Mouse (Mus musculus) heart, embryonic 14.5 days (tissue): ENCODE results near the gene Ggct. TPM values are rescaled to one million over a fixed set of nuclear protein-coding genes. Genes with fewer than 3 reads are reported as not detected.
"Not testable (repeated sequence)": the region's sequence is repeated elsewhere in the genome, so short reads cannot be mapped to it uniquely, and the experiment has no call there.

Experiments used
- ATAC-seq: fragments of 200-750 bp; cut with Nextera tagmentation; 2 replicates; pipeline ENCODE4 v1.8.0; 2017; ENCODE audit warnings: low read depth, moderate TSS enrichment; ENCODE audit not compliant: insufficient number of reproducible peaks, insufficient read depth, low FRiP score
- H3K27ac ChIP-seq, 2 experiments: fragments of 200-500 bp in 1 of 2; fragments of 300-500 bp in 1 of 2; sonication (generic) in 1 of 2; replicated peaks in 1 of 2; 2 replicates each; pipeline ENCODE4 v1.5.1; 2012 to 2014; ENCODE audit warnings: low read depth in 2 of 2, low read length in 2 of 2, control low read depth in 1 of 2, mild to moderate bottlenecking in 1 of 2, mixed read lengths in 1 of 2; ENCODE audit not compliant: control insufficient read depth in 1 of 2, insufficient read depth in 1 of 2
- H3K27me3 ChIP-seq: fragments of 300-500 bp; sonication (generic); 2 replicates; pipeline ENCODE4 v1.6.1; 2014; ENCODE audit warnings: mild to moderate bottlenecking, low read length, control low read depth; ENCODE audit not compliant: control insufficient read depth, insufficient read depth
- H3K36me3 ChIP-seq: fragments of 300-500 bp; sonication (generic); 2 replicates; pipeline ENCODE4 v1.6.1; 2014; ENCODE audit warnings: mild to moderate bottlenecking, control low read depth, low read length, mixed read lengths; ENCODE audit not compliant: control insufficient read depth, insufficient read depth
- H3K4me1 ChIP-seq, 2 experiments: fragments of 200-500 bp in 1 of 2; fragments of 300-500 bp in 1 of 2; sonication (generic) in 1 of 2; 2 replicates each; pipeline ENCODE4 v1.6.1; 2012 to 2014; ENCODE audit warnings: low read length in 2 of 2, control low read depth in 1 of 2, mixed read lengths in 1 of 2; ENCODE audit not compliant: control insufficient read depth in 2 of 2, insufficient read depth in 2 of 2
- H3K4me2 ChIP-seq: fragments of 300-500 bp; sonication (generic); 2 replicates; pipeline ENCODE4 v1.6.1; 2014; ENCODE audit warnings: mild to moderate bottlenecking, low read length
- H3K4me3 ChIP-seq, 2 experiments: fragments of 200-500 bp in 1 of 2; fragments of 300-500 bp in 1 of 2; sonication (generic) in 1 of 2; 2 replicates each; pipeline ENCODE4 v1.5.1; 2012 to 2014; ENCODE audit warnings: low read length in 2 of 2, mild to moderate bottlenecking in 2 of 2, control low read depth in 1 of 2, low read depth in 1 of 2, moderate library complexity in 1 of 2; ENCODE audit not compliant: control insufficient read depth in 1 of 2, insufficient read depth in 1 of 2
- H3K9ac ChIP-seq: fragments of 300-500 bp; sonication (generic); 2 replicates; pipeline ENCODE4 v1.6.1; 2014; ENCODE audit warnings: mild to moderate bottlenecking, low read length
- H3K9me3 ChIP-seq: fragments of 300-500 bp; sonication (generic); 2 replicates; pipeline ENCODE4 v1.6.1; 2016; ENCODE audit warnings: low read length, control low read depth; ENCODE audit not compliant: control insufficient read depth
- WGBS: fragments of 180-500 bp; shearing (Covaris S2); extraction: QIAGEN DNeasy Blood & Tissue Kit; methylation state at CpG from one replicate; pipeline ENCODE4 v1.1.7; 2014; 5-methylcytosine and 5-hydroxymethylcytosine counted together
- polyA plus RNA-seq: library from polyadenylated mRNA; unstranded; fragments of >200 nt; fragmentation: Nextera tagmentation; extraction: Ambion mirVana; gene quantifications from 2 replicates; pipeline ENCODE4 v1.2.1, GENCODE M21; 2014

The Ggct gene
- polyA plus RNA-seq, 1 experiment from 2014 or later: 6.8 TPM

- Histone ChIP-seq H3K4me3 (no peak overlapping the region), H3K9ac (no peak overlapping the region), H3K27ac (no peak overlapping the region), H3K4me1 (peaks cover 0 to 3% of the 10 kb centered on the region in 2 experiments; a peak in 2 of 4 replicates), H3K9me3 (0 out of 2 replicates have a peak, but pooled peaks cover 2% of the 10 kb centered on the region), H3K4me2 (no peak overlapping the region), H3K36me3 (no peaks in the 10 kb centered on the region), H3K27me3 (peaks cover 8% of the 10 kb centered on the region; the same call in 1 of the 2 replicates)
- ATAC-seq: no peak
- 54% methylated on average over 1 of the region's 1 CpGs for WGBS
These were observed 28.0 kb downstream of the Ggct start for GRCm38 (mm10) chr6:54964755-54965154.

GRCm38 (mm10) chr6:54963599-54963998 lies 29.2 kb downstream of the Ggct start:
- Histone ChIP-seq H3K4me2 (no peak overlapping the region), H3K36me3 (no peaks in the 10 kb centered on the region), H3K9me3 (0 out of 2 replicates have a peak, but pooled peaks cover 2% of the 10 kb centered on the region), H3K27me3 (peaks cover 8% of the 10 kb centered on the region; the same call in 1 of the 2 replicates), H3K9ac (no peak overlapping the region), H3K4me1 (peaks cover 0 to 3% of the 10 kb centered on the region in 2 experiments; a peak in 2 of 4 replicates), H3K4me3 (no peak overlapping the region), H3K27ac (no peak overlapping the region)
- WGBS: 81% methylated on average over 2 of the region's 2 CpGs
- ATAC-seq: no peak

- H3K4me1 ChIP-seq: peaks cover 7 to 9% of the 10 kb centered on the region in 2 experiments; a peak in 2 of 4 replicates
- H3K36me3 ChIP-seq: no peaks in the 10 kb centered on the region
- H3K9me3 ChIP-seq: no peaks in the 10 kb centered on the region
- H3K27me3 ChIP-seq: no peaks in the 10 kb centered on the region
- no peak overlapping the region for H3K9ac ChIP-seq
- no peak for ATAC-seq
- H3K4me3 ChIP-seq: no peak overlapping the region
- H3K27ac ChIP-seq: no peak overlapping the region
- WGBS: 85% methylated on average over 8 of the region's 8 CpGs
- H3K4me2 ChIP-seq: no peak overlapping the region
These were observed 35.1 kb downstream of the Ggct start for GRCm38 (mm10) chr6:54957655-54958054.

- Histone ChIP-seq H3K36me3 (no peaks in the 10 kb centered on the region), H3K4me3 (no peak overlapping the region), H3K4me1 (peaks cover 7% of the 10 kb centered on the region in 2 experiments; a peak in 2 of 4 replicates), H3K27me3 (no peaks in the 10 kb centered on the region), H3K9me3 (no peaks in the 10 kb centered on the region), H3K4me2 (no peak overlapping the region), H3K9ac (no peak overlapping the region), H3K27ac (no peak overlapping the region)
- ATAC-seq: no peak
- WGBS: 58% methylated on average over 1 of the region's 1 CpGs
These were observed 36.3 kb downstream of the Ggct start for GRCm38 (mm10) chr6:54956425-54956824.

DNA sequence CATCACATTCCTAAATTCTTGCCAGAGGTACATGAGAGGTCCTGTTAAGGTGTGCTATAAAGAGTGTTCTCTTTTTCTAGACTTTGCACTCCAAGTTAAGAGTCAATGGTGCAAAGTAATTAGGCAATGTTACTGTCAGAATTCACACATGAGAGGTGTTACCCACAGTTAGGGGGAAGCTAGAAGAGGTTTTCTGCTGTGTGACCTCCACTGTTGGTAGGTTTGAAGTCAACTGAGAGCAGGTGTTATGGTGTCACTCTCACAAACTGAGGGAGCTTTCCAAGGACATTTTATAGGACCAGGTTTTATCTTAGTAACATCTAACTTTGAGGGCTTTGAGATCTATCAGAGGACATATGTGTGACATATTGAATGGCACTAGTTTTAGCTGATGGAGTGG lies 36.8 kb downstream of the Ggct start:
- no peak overlapping the region for H3K27ac ChIP-seq
- no peak overlapping the region for H3K9ac ChIP-seq
- no peaks in the 10 kb centered on the region for H3K27me3 ChIP-seq
- H3K4me1 ChIP-seq: peaks cover 7% of the 10 kb centered on the region in 2 experiments; a peak in 2 of 4 replicates
- ATAC-seq: no peak
- no peaks in the 10 kb centered on the region for H3K9me3 ChIP-seq
- H3K36me3 ChIP-seq: no peaks in the 10 kb centered on the region
- no peak overlapping the region for H3K4me3 ChIP-seq
- no peak overlapping the region for H3K4me2 ChIP-seq

GRCm38 (mm10) chr6:54954659-54955414 lies 37.9 kb downstream of the Ggct start:
- Histone ChIP-seq H3K27ac (peak overlapping the region; percentile 39 to 50; a peak in 3 of 4 replicates), H3K4me1 (peaks cover 7% of the 10 kb centered on the region in 2 experiments; a peak in 2 of 4 replicates), H3K4me3 (no peak overlapping the region), H3K27me3 (no peaks in the 10 kb centered on the region), H3K9ac (no peak overlapping the region), H3K36me3 (no peaks in the 10 kb centered on the region), H3K4me2 (no peak overlapping the region), H3K9me3 (no peaks in the 10 kb centered on the region)
- no peak for ATAC-seq
- WGBS: 37% methylated on average over 10 of the region's 10 CpGs

DNA sequence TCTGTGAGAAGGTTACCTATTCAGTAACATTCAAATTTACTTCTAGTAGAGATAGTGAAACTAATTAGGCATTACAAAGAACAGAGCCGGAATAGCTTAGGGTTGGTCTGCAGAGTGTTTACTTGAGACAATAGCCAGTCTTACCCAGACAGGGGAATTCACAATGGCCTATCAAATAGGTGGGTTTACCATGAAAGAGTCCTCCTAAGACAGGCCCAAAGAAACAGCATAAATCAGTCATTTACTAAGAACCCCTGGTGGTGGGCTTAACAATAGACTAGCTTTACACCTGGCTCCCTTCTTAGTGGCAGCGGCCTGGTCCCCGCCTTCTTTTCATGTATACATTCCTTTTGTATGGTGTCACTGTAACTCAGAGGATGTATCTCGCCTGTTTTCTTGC lies 39.4 kb downstream of the Ggct start:
- H3K9me3 ChIP-seq, H3K4me3 ChIP-seq, H3K4me1 ChIP-seq, ATAC-seq, H3K27me3 ChIP-seq, H3K36me3 ChIP-seq, H3K27ac ChIP-seq, H3K9ac ChIP-seq, H3K4me2 ChIP-seq: not testable (repeated sequence)
- 91% methylated on average over 4 of the region's 4 CpGs for WGBS
